Mouse (Mus musculus) kidney, embryonic 15.5 days (tissue): Measurements from ENCODE around the gene Gabbr2. TPM values are rescaled to one million over a fixed set of nuclear protein-coding genes. Genes with fewer than 3 reads are reported as not detected.
"Not testable (repeated sequence)": the region's sequence is repeated elsewhere in the genome, so short reads cannot be mapped to it uniquely, and the experiment has no call there.

Experiments used
- ATAC-seq: fragments of 200-750 bp; cut with Nextera tagmentation; replicated peaks from 2 replicates; pipeline ENCODE4 v1.8.0; 2017; ENCODE audit warnings: moderate TSS enrichment; ENCODE audit not compliant: low FRiP score
- H3K27ac ChIP-seq: fragments of 300-500 bp; sonication (generic); 2 replicates; pipeline ENCODE4 v1.5.1; 2015; ENCODE audit warnings: mild to moderate bottlenecking, inconsistent platforms
- H3K27me3 ChIP-seq: fragments of 300-500 bp; sonication (generic); 2 replicates; pipeline ENCODE4 v1.6.1; 2015; ENCODE audit warnings: inconsistent platforms
- H3K36me3 ChIP-seq: fragments of 300-500 bp; sonication (generic); 2 replicates; pipeline ENCODE4 v1.6.1; 2015; ENCODE audit warnings: inconsistent platforms
- H3K4me1 ChIP-seq: fragments of 300-500 bp; sonication (generic); 2 replicates; pipeline ENCODE4 v1.6.1; 2015; ENCODE audit warnings: inconsistent platforms
- H3K4me2 ChIP-seq: fragments of 300-500 bp; sonication (generic); 2 replicates; pipeline ENCODE4 v1.6.1; 2015; ENCODE audit warnings: moderate library complexity, mild to moderate bottlenecking, inconsistent platforms
- H3K4me3 ChIP-seq: fragments of 300-500 bp; sonication (generic); replicated peaks from 2 replicates; pipeline ENCODE4 v1.5.1; 2015; ENCODE audit warnings: mild to moderate bottlenecking, inconsistent platforms
- H3K9ac ChIP-seq: fragments of 300-500 bp; sonication (generic); 2 replicates; pipeline ENCODE4 v1.6.1; 2015; ENCODE audit warnings: mild to moderate bottlenecking, inconsistent platforms
- H3K9me3 ChIP-seq: fragments of 300-500 bp; sonication (generic); replicated peaks from 2 replicates; pipeline ENCODE4 v1.6.1; 2016; ENCODE audit warnings: inconsistent platforms
- WGBS: fragments of 180-500 bp; shearing (Covaris S2); methylation state at CpG from one replicate; pipeline ENCODE4 v1.1.7; 2015; ENCODE audit warnings: mixed read lengths; 5-methylcytosine and 5-hydroxymethylcytosine counted together
- polyA plus RNA-seq: library from polyadenylated mRNA; unstranded; fragments of >200 nt; fragmentation: Nextera tagmentation; extraction: Ambion mirVana; gene quantifications from 2 replicates; pipeline ENCODE4 v1.2.1, GENCODE M21; 2015

Gabbr2 gene
- polyA plus RNA-seq, 1 experiment from 2014 or later: 0.18 TPM

- H3K27ac ChIP-seq, H3K27me3 ChIP-seq, H3K9ac ChIP-seq, H3K9me3 ChIP-seq, H3K4me2 ChIP-seq, ATAC-seq, H3K4me3 ChIP-seq, H3K36me3 ChIP-seq: not testable (repeated sequence)
- H3K4me1 ChIP-seq: peaks cover 23% of the 10 kb centered on the region
- WGBS: 62% methylated on average over 6 of the region's 6 CpGs
Observed at GRCm38 (mm10) chr4:46633565-46633964, 358.1 kb downstream of the Gabbr2 start.

- H3K4me3 ChIP-seq: no peak overlapping the region
- no peak overlapping the region for H3K9ac ChIP-seq
- ATAC-seq: no peak
- H3K4me2 ChIP-seq: no peak overlapping the region
- 61% methylated on average over 2 of the region's 2 CpGs for WGBS
- H3K4me1 ChIP-seq: peaks cover 32% of the 10 kb centered on the region
- no peaks in the 10 kb centered on the region for H3K36me3 ChIP-seq
- no peak overlapping the region for H3K27ac ChIP-seq
- no peaks in the 10 kb centered on the region for H3K27me3 ChIP-seq
- no peaks in the 10 kb centered on the region for H3K9me3 ChIP-seq
Observed at GRCm38 (mm10) chr4:46632465-46632864, 359.2 kb downstream of the Gabbr2 start.

GRCm38 (mm10) chr4:46630390-46630789 lies 361.3 kb downstream of the Gabbr2 start:
- H3K27ac ChIP-seq: no peak overlapping the region
- WGBS: 51% methylated on average over 9 of the region's 9 CpGs
- H3K9me3 ChIP-seq: no peaks in the 10 kb centered on the region
- ATAC-seq: 0 out of 2 replicates have a peak, but pooled peaks have one; percentile 9
- no peak overlapping the region for H3K4me2 ChIP-seq
- no peaks in the 10 kb centered on the region for H3K36me3 ChIP-seq
- H3K9ac ChIP-seq: no peak overlapping the region
- peaks cover 32% of the 10 kb centered on the region for H3K4me1 ChIP-seq
- no peak overlapping the region for H3K4me3 ChIP-seq
- H3K27me3 ChIP-seq: no peaks in the 10 kb centered on the region

GRCm38 (mm10) chr4:46628873-46629272 lies 362.8 kb downstream of the Gabbr2 start:
- H3K27me3 ChIP-seq: no peaks in the 10 kb centered on the region
- peak overlapping the region; percentile 37 for H3K4me2 ChIP-seq
- WGBS: 19% methylated on average over 9 of the region's 9 CpGs
- H3K4me1 ChIP-seq: peaks cover 32% of the 10 kb centered on the region
- H3K9ac ChIP-seq: no peak overlapping the region
- 0 out of 2 replicates have a peak overlapping the region, but pooled peaks have one; percentile 37 for H3K27ac ChIP-seq
- ATAC-seq: peak; percentile 49; the same call in 1 of the 2 replicates
- H3K4me3 ChIP-seq: no peak overlapping the region
- no peaks in the 10 kb centered on the region for H3K9me3 ChIP-seq
- H3K36me3 ChIP-seq: no peaks in the 10 kb centered on the region

- H3K36me3 ChIP-seq: no peaks in the 10 kb centered on the region
- H3K4me2 ChIP-seq: no peak overlapping the region
- H3K4me1 ChIP-seq: peaks cover 32% of the 10 kb centered on the region
- H3K27ac ChIP-seq: peak overlapping the region; percentile 1; the same call in 1 of the 2 replicates
- H3K9ac ChIP-seq: no peak overlapping the region
- no peak overlapping the region for H3K4me3 ChIP-seq
- H3K9me3 ChIP-seq: no peaks in the 10 kb centered on the region
- WGBS: 86% methylated on average over 11 of the region's 11 CpGs
- ATAC-seq: no peak
- no peaks in the 10 kb centered on the region for H3K27me3 ChIP-seq
Observed at GRCm38 (mm10) chr4:46628081-46628480, 363.6 kb downstream of the Gabbr2 start.

GRCm38 (mm10) chr4:46625101-46625500 lies 366.6 kb downstream of the Gabbr2 start:
- H3K9ac ChIP-seq: no peak overlapping the region
- no peak overlapping the region for H3K4me3 ChIP-seq
- H3K4me2 ChIP-seq: no peak overlapping the region
- H3K27ac ChIP-seq: no peak overlapping the region
- H3K27me3 ChIP-seq: peaks cover 11% of the 10 kb centered on the region; the same call in 1 of the 2 replicates
- peaks cover 29% of the 10 kb centered on the region for H3K4me1 ChIP-seq
- H3K9me3 ChIP-seq: no peaks in the 10 kb centered on the region
- WGBS: 72% methylated on average over 10 of the region's 10 CpGs
- no peak for ATAC-seq
- H3K36me3 ChIP-seq: no peaks in the 10 kb centered on the region

- no peak for ATAC-seq
- peaks cover 20% of the 10 kb centered on the region; the same call in 1 of the 2 replicates for H3K27me3 ChIP-seq
- no peak overlapping the region for H3K4me3 ChIP-seq
- H3K4me1 ChIP-seq: peaks cover 9% of the 10 kb centered on the region
- no peak overlapping the region for H3K27ac ChIP-seq
- H3K4me2 ChIP-seq: no peak overlapping the region
- 85% methylated on average over 5 of the region's 5 CpGs for WGBS
- H3K9ac ChIP-seq: no peak overlapping the region
- H3K9me3 ChIP-seq: no peaks in the 10 kb centered on the region
- H3K36me3 ChIP-seq: no peaks in the 10 kb centered on the region
Observed at GRCm38 (mm10) chr4:46623007-46623406, 368.7 kb downstream of the Gabbr2 start.

- Histone ChIP-seq H3K4me3 (no peak overlapping the region), H3K4me2 (no peak overlapping the region), H3K9me3 (no peaks in the 10 kb centered on the region), H3K36me3 (no peaks in the 10 kb centered on the region), H3K9ac (no peak overlapping the region), H3K27me3 (peaks cover 22% of the 10 kb centered on the region), H3K27ac (no peak overlapping the region), H3K4me1 (peaks cover 5% of the 10 kb centered on the region)
- 83% methylated on average over 8 of the region's 8 CpGs for WGBS
- no peak for ATAC-seq
Observed at GRCm38 (mm10) chr4:46620946-46621345, 370.7 kb downstream of the Gabbr2 start.

GRCm38 (mm10) chr4:46620330-46620729 lies 371.3 kb downstream of the Gabbr2 start:
- 13% methylated on average over 23 of the region's 23 CpGs for WGBS
- Histone ChIP-seq H3K36me3 (no peaks in the 10 kb centered on the region), H3K9ac (no peak overlapping the region), H3K9me3 (no peaks in the 10 kb centered on the region), H3K4me2 (peak overlapping the region; percentile 41), H3K4me3 (no peak overlapping the region), H3K27me3 (peaks cover 22% of the 10 kb centered on the region), H3K27ac (no peak overlapping the region), H3K4me1 (peaks cover 5% of the 10 kb centered on the region)
- ATAC-seq: no peak; the same call in 1 of the 2 replicates

- no peak overlapping the region for H3K4me3 ChIP-seq
- H3K27ac ChIP-seq: no peak overlapping the region
- peaks cover 22% of the 10 kb centered on the region for H3K27me3 ChIP-seq
- H3K36me3 ChIP-seq: no peaks in the 10 kb centered on the region
- H3K9me3 ChIP-seq: no peaks in the 10 kb centered on the region
- ATAC-seq: no peak
- 64% methylated on average over 11 of the region's 11 CpGs for WGBS
- no peak overlapping the region for H3K4me2 ChIP-seq
- no peak overlapping the region for H3K9ac ChIP-seq
- H3K4me1 ChIP-seq: peaks cover 5% of the 10 kb centered on the region
Observed at GRCm38 (mm10) chr4:46618196-46618817, 373.4 kb downstream of the Gabbr2 start.

GRCm38 (mm10) chr4:46617408-46617807 lies 374.3 kb downstream of the Gabbr2 start:
- no peak for ATAC-seq
- WGBS: 68% methylated on average over 6 of the region's 6 CpGs
- H3K27ac ChIP-seq: no peak overlapping the region

GRCm38 (mm10) chr4:46614641-46615040 lies 377.0 kb downstream of the Gabbr2 start:
- no peak for ATAC-seq

More at GRCm38 (mm10) chr4:46617408-46617807, 374.3 kb downstream of the Gabbr2 start:
- Histone ChIP-seq H3K4me3 (no peak overlapping the region), H3K27me3 (peaks cover 22% of the 10 kb centered on the region), H3K4me1 (peaks cover 5% of the 10 kb centered on the region), H3K36me3 (no peaks in the 10 kb centered on the region), H3K9ac (no peak overlapping the region), H3K9me3 (no peaks in the 10 kb centered on the region), H3K4me2 (no peak overlapping the region)

GRCm38 (mm10) chr4:46613618-46614017 lies 378.1 kb downstream of the Gabbr2 start:
- Histone ChIP-seq H3K27ac (no peak overlapping the region), H3K4me3 (no peak overlapping the region), H3K4me1 (no peaks in the 10 kb centered on the region), H3K4me2 (no peak overlapping the region), H3K36me3 (no peaks in the 10 kb centered on the region), H3K27me3 (peaks cover 7% of the 10 kb centered on the region), H3K9ac (no peak overlapping the region), H3K9me3 (no peaks in the 10 kb centered on the region)
- ATAC-seq: no peak
- WGBS: 78% methylated on average over 12 of the region's 12 CpGs

More at GRCm38 (mm10) chr4:46614641-46615040, 377.0 kb downstream of the Gabbr2 start:
- H3K4me3 ChIP-seq: no peak overlapping the region
- peaks cover 11% of the 10 kb centered on the region for H3K27me3 ChIP-seq
- H3K9ac ChIP-seq: no peak overlapping the region
- H3K27ac ChIP-seq: no peak overlapping the region
- WGBS: 71% methylated on average over 9 of the region's 9 CpGs
- H3K4me2 ChIP-seq: no peak overlapping the region
- no peaks in the 10 kb centered on the region for H3K9me3 ChIP-seq
- no peaks in the 10 kb centered on the region for H3K36me3 ChIP-seq
- no peaks in the 10 kb centered on the region for H3K4me1 ChIP-seq
